Mouse (Mus musculus) embryonic facial prominence, embryonic 10.5 days (tissue): ENCODE data around the gene Card11. TPM values are rescaled to one million over a fixed set of nuclear protein-coding genes. Genes with fewer than 3 reads are reported as not detected.

Source experiments
- DNase-seq: peaks from one replicate; pipeline ENCODE4 v3.0.0-alpha.2; 2017; ENCODE audit warnings: low spot score
- H3K27ac ChIP-seq: fragments of 300-500 bp; sonication (generic); replicated peaks from 2 replicates; pipeline ENCODE4 v1.5.1; 2016; ENCODE audit warnings: mild to moderate bottlenecking
- H3K27me3 ChIP-seq: fragments of 300-500 bp; sonication (generic); replicated peaks from 2 replicates; pipeline ENCODE4 v1.6.1; 2016; ENCODE audit warnings: low read depth, mild to moderate bottlenecking; ENCODE audit not compliant: poor library complexity, severe bottlenecking
- H3K36me3 ChIP-seq: fragments of 300-500 bp; sonication (generic); replicated peaks from 2 replicates; pipeline ENCODE4 v1.6.1; 2016; ENCODE audit warnings: mild to moderate bottlenecking, moderate library complexity
- H3K4me1 ChIP-seq: fragments of 300-500 bp; sonication (generic); 2 replicates; pipeline ENCODE4 v1.6.1; 2016
- H3K4me3 ChIP-seq: fragments of 300-500 bp; sonication (generic); 2 replicates; pipeline ENCODE4 v1.5.1; 2016; ENCODE audit warnings: mild to moderate bottlenecking, moderate library complexity
- H3K9me3 ChIP-seq: fragments of 300-500 bp; sonication (generic); 2 replicates; pipeline ENCODE4 v1.6.1; 2016; ENCODE audit warnings: mild to moderate bottlenecking
- WGBS: fragments of 180-500 bp; shearing (Covaris S2); methylation state at CpG from one replicate; pipeline ENCODE4 v1.1.7; 2016; 5-methylcytosine and 5-hydroxymethylcytosine counted together
- polyA plus RNA-seq: library from polyadenylated mRNA; unstranded; fragments of >200 nt; fragmentation: Nextera tagmentation; extraction: Ambion mirVana; gene quantifications from 2 replicates; pipeline ENCODE4 v1.2.1, GENCODE M21; 2016

Card11 gene
- polyA plus RNA-seq, 1 experiment from 2014 or later, result 0.09 TPM

DNA sequence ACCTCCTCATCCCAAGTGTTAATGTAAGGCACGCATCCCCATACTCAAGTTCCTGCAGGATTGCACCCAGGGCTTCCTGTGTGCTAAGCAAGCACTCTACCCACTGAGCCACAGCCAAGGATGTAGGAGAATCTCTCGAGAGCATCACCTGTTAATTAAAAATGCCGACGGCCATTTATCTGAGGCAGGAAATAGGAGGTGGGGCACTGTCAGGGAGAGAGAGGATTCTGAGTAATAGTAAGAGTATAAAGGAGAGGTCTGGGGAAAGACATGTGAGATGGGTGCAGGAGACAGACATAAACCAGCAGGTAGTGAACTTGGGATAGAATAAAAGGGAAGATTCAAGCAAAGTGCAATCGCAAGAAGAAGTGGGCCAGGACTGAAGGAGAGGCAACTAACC lies 19.6 kb downstream of the Card11 start:
- Histone ChIP-seq H3K27me3 (no peaks in the 10 kb centered on the region), H3K27ac (no peak overlapping the region), H3K9me3 (peaks cover 11% of the 10 kb centered on the region; the same call in 1 of the 2 replicates), H3K36me3 (no peaks in the 10 kb centered on the region), H3K4me1 (peaks cover 9% of the 10 kb centered on the region), H3K4me3 (no peak overlapping the region)
- WGBS, result 77% methylated on average over 5 of the region's 5 CpGs
- no peak for DNase-seq

GRCm38 (mm10) chr5:140980051-140980450 lies 20.3 kb downstream of the Card11 start:
- Histone ChIP-seq H3K4me1 (peaks cover 9% of the 10 kb centered on the region), H3K36me3 (no peaks in the 10 kb centered on the region), H3K9me3 (peaks cover 11% of the 10 kb centered on the region; the same call in 1 of the 2 replicates), H3K27ac (no peak overlapping the region), H3K27me3 (no peaks in the 10 kb centered on the region), H3K4me3 (no peak overlapping the region)
- WGBS, result 96% methylated on average over 2 of the region's 2 CpGs
- DNase-seq, result no peak

GRCm38 (mm10) chr5:140962945-140963344 lies 37.4 kb downstream of the Card11 start:
- peak; percentile 65 for DNase-seq
- 34% methylated on average over 9 of the region's 9 CpGs for WGBS
- no peaks in the 10 kb centered on the region for H3K36me3 ChIP-seq

DNA sequence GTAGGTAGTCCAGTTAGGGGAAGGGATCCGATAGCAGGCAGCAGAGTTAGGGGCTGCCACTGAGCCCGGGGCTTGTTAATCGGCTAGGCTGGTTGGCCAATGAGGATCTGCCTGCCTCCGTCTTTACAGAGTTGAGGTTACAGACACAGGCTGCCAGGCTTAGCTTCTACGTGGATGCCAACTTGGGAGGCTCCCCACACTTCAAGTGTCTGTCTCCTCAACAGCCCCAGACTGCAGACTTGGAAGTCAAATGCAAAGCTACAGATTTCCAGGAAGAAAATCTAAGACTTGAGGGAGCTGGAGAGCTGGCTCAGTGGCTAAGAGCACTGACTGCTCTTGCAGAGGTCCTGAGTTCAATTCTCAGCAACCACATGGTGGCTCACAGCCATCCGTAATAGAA lies 39.6 kb downstream of the Card11 start:
- no peak overlapping the region for H3K27ac ChIP-seq
- no peak overlapping the region for H3K4me3 ChIP-seq
- no peaks in the 10 kb centered on the region for H3K9me3 ChIP-seq
- H3K36me3 ChIP-seq, result no peaks in the 10 kb centered on the region
- no peaks in the 10 kb centered on the region for H3K4me1 ChIP-seq
- H3K27me3 ChIP-seq, result no peaks in the 10 kb centered on the region
- DNase-seq, result no peak
- WGBS, result 75% methylated on average over 6 of the region's 6 CpGs

More at GRCm38 (mm10) chr5:140962945-140963344, 37.4 kb downstream of the Card11 start:
- H3K4me1 ChIP-seq, result no peaks in the 10 kb centered on the region
- no peaks in the 10 kb centered on the region for H3K27me3 ChIP-seq
- no peak overlapping the region for H3K4me3 ChIP-seq
- H3K27ac ChIP-seq, result no peak overlapping the region
- no peaks in the 10 kb centered on the region for H3K9me3 ChIP-seq

DNA sequence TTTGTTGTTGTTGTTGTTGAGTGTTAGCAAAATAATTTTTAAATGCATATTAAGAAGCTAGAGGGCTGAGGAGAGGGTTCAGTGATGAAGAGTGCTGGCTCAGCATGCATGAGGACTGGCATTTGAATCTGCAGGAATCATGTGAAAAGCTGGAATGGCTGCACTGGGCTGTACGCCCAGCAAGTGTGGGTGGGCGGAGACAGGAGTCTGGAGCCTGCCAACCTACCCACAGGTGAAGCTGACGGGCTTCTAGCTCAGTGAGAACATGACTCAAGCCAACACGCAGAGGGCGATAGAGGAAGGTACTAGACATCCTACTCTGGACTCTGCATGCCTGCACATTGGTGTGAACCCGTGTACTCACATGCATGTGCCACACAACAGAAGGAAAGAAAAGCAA lies 41.2 kb downstream of the Card11 start:
- 81% methylated on average over 6 of the region's 6 CpGs for WGBS
- Histone ChIP-seq H3K27ac (no peak overlapping the region), H3K27me3 (no peaks in the 10 kb centered on the region), H3K4me1 (no peaks in the 10 kb centered on the region), H3K36me3 (no peaks in the 10 kb centered on the region), H3K4me3 (no peak overlapping the region), H3K9me3 (no peaks in the 10 kb centered on the region)
- no peak for DNase-seq

DNA sequence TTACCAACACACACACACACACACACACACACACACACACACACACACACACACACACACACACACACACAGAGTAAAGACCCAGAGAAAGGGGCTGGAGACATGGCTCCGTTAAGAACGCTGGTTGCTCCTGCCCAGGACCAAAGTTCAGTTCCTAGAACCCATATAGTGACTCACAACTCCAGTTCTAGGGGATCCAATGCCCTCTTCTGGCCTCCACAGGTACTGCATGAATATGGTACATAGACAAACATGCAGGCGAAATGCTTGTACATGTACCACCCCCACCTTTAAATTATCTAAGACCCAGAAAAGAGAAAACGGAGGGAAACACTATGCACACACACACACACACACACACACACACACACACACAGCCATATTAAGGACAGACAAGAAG lies 43.3 kb downstream of the Card11 start:
- H3K27me3 ChIP-seq, result no peaks in the 10 kb centered on the region
- DNase-seq, result no peak
- no peak overlapping the region for H3K4me3 ChIP-seq
- no peak overlapping the region for H3K27ac ChIP-seq
- H3K9me3 ChIP-seq, result no peaks in the 10 kb centered on the region
- no peaks in the 10 kb centered on the region for H3K36me3 ChIP-seq
- WGBS, result 87% methylated on average over 4 of the region's 4 CpGs
- H3K4me1 ChIP-seq, result no peaks in the 10 kb centered on the region

DNA sequence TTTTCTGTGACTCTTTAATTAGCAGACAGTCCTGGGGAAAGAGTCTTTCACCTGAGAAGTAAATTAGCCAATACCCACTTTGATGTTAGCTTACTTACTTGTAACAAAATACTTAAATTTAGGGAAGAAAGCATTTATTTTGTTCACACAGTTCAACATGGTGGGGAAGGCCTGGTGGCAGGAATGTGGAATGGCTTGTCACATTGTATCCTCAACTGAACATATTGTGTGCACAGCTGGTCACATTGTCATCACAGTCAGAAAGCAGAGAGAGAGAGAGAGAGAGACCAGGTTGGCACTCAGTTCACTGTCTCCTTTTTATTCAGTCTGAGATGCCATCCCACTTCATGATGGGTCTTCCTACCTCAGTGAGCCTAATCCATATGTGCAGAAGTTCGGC lies 44.7 kb downstream of the Card11 start:
- Histone ChIP-seq H3K4me1 (no peaks in the 10 kb centered on the region), H3K9me3 (no peaks in the 10 kb centered on the region), H3K36me3 (no peaks in the 10 kb centered on the region), H3K27me3 (no peaks in the 10 kb centered on the region), H3K4me3 (no peak overlapping the region), H3K27ac (no peak overlapping the region)
- no peak for DNase-seq
- 87% methylated on average over 1 of the region's 1 CpGs for WGBS

DNA sequence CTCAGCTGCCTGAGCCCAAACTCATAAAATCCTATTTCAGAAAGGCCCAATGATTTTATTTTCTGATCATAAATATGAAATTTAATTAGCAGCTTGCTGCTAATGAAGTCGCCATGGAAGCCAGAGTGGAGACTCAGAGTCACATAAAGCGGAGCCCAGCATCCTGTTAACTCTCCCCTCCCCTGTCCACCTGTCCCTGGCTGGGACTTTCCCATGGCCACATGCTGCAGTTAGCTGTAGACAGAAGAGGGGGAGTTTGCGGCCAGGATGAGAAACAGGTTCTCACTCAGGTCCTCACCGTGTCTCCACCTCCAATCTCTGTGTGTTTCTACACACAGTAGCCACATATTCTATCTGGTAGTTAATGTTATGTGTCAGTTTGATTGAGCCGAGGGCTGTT lies 48.6 kb downstream of the Card11 start:
- Histone ChIP-seq H3K9me3 (no peaks in the 10 kb centered on the region), H3K4me3 (no peak overlapping the region), H3K27me3 (no peaks in the 10 kb centered on the region), H3K27ac (no peak overlapping the region), H3K4me1 (no peaks in the 10 kb centered on the region), H3K36me3 (no peaks in the 10 kb centered on the region)
- WGBS, result 92% methylated on average over 5 of the region's 5 CpGs
- no peak for DNase-seq

DNA sequence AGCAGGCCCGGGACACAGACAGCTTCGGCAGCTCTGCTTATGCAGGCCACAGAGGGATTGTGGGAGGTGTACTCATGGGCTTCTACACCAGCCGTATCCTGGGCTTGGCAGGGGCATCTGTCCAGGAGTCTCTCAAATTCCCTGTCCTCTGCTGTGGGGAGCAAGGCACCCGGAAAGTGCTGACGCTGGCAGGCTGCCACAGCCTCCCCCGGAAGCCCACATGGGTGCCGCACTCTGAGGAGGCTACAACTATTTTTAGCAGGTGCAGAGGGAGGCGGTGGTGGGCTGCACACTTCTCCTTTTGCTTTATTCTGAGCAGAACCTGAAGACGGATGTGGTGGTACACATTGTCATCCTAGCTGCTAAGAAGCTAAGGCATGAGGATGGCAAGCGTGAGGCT lies 52.4 kb downstream of the Card11 start:
- Histone ChIP-seq H3K36me3 (no peaks in the 10 kb centered on the region), H3K27ac (no peak overlapping the region), H3K4me1 (no peaks in the 10 kb centered on the region), H3K9me3 (no peaks in the 10 kb centered on the region), H3K4me3 (no peak overlapping the region), H3K27me3 (no peaks in the 10 kb centered on the region)
- WGBS, result 87% methylated on average over 10 of the region's 10 CpGs
- DNase-seq, result no peak

GRCm38 (mm10) chr5:140946034-140946433 lies 54.3 kb downstream of the Card11 start:
- Histone ChIP-seq H3K9me3 (no peaks in the 10 kb centered on the region), H3K4me1 (no peaks in the 10 kb centered on the region; the same call in 1 of the 2 replicates), H3K36me3 (no peaks in the 10 kb centered on the region), H3K4me3 (no peak overlapping the region), H3K27ac (no peak overlapping the region), H3K27me3 (no peaks in the 10 kb centered on the region)
- DNase-seq, result no peak
- 83% methylated on average over 6 of the region's 6 CpGs for WGBS

DNA sequence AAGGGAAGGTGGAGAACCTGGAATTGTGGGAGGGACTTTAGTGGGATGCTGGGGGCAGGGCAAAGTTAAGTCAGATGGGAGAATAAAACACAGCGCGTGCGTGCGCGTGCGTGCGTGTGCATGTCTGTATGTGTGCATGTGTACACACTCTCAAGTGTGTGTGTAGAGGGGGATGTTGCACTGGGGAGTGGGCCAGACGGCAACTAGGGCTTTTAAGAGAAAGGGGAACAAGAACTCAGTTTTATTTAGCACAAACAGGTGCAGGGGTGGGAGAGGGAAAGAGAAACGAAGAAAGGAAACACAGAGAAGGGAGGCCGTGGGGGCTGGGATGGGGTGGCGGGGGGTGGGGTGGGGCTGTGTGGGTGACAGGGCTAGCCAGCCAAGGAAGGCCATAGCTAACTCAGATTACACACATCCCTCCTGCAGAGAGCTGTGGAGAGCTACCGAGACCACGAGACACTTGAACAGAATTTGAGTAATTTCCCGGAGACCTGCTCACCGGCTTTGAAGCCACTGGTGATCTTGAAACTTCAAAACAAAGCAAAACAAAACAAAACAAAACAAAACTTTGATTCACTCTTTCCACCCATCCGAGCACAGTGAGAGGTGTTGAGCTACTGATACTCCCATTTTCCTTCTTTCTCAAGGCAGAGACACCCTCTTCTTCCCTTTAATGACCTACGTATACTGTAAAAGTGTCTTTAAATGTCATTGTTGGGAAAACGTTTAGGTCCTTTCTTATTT lies 55.8 kb downstream of the Card11 start:
- H3K9me3 ChIP-seq, result no peaks in the 10 kb centered on the region
- H3K4me1 ChIP-seq, result peaks cover 3% of the 10 kb centered on the region; the same call in 1 of the 2 replicates
- 83% methylated on average over 18 of the region's 18 CpGs for WGBS
- H3K27ac ChIP-seq, result no peak overlapping the region
- no peak overlapping the region for H3K4me3 ChIP-seq
- H3K27me3 ChIP-seq, result no peaks in the 10 kb centered on the region
- H3K36me3 ChIP-seq, result no peaks in the 10 kb centered on the region
- DNase-seq, result no peak

GRCm38 (mm10) chr5:140940923-140941491 lies 59.4 kb downstream of the Card11 start:
- DNase-seq, result no peak
- no peak overlapping the region for H3K4me3 ChIP-seq
- WGBS, result 72% methylated on average over 14 of the region's 14 CpGs
- peaks cover 3% of the 10 kb centered on the region; the same call in 1 of the 2 replicates for H3K4me1 ChIP-seq
- no peak overlapping the region for H3K27ac ChIP-seq
- H3K36me3 ChIP-seq, result no peaks in the 10 kb centered on the region
- H3K9me3 ChIP-seq, result no peaks in the 10 kb centered on the region
- no peaks in the 10 kb centered on the region for H3K27me3 ChIP-seq

- no peak overlapping the region for H3K27ac ChIP-seq
- 66% methylated on average over 5 of the region's 5 CpGs for WGBS
- no peak for DNase-seq
- H3K36me3 ChIP-seq, result no peaks in the 10 kb centered on the region
- no peak overlapping the region for H3K4me3 ChIP-seq
- no peaks in the 10 kb centered on the region for H3K27me3 ChIP-seq
- H3K9me3 ChIP-seq, result no peaks in the 10 kb centered on the region
- peaks cover 3% of the 10 kb centered on the region; the same call in 1 of the 2 replicates for H3K4me1 ChIP-seq
Observed at GRCm38 (mm10) chr5:140940257-140940922, 60.0 kb downstream of the Card11 start.
